Mouse (Mus musculus): ENCODE measurements around the gene Olfr635. TPM values are rescaled to one million over a fixed set of nuclear protein-coding genes. Genes with fewer than 3 reads are reported as not detected.

Olfr635 gene
- polyA plus RNA-seq (2014; fragmentation: Illumina TruSeq; extraction: RNeasy Lipid Tissue Mini Kit (QIAGEN cat#74804); ENCODE audit: low read depth, low replicate concordance): not detected

GRCm38 (mm10) chr7:103970852-103971251 is at the start of gene Olfr635:
TSS of gene Olfr635 (plus strand) at chr7:103971152.

DNA sequence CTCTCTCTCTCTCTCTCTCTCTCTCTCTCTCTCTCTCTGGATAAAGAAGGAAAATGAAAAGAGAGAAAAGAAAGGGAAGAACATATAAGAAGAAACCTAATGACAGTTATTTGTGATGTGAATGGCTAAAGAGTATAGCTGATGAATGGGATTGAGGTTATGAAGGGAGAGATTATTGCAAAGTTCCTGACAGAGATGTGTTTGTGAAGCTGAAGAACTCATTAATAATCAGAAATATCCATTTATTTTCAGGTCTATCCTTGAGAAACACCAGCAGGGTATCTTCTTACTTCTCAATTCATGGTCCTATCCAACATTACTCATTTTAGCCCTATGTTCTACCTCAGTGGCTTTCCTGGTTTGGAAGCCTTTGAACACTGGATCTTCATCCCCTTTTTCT is 42.4 kb upstream of the Olfr635 start, which contains the start of gene Olfr631:
Olfr631 (plus strand) TSS at position 301 of the 400 bp plus-strand sequence.

DNA sequence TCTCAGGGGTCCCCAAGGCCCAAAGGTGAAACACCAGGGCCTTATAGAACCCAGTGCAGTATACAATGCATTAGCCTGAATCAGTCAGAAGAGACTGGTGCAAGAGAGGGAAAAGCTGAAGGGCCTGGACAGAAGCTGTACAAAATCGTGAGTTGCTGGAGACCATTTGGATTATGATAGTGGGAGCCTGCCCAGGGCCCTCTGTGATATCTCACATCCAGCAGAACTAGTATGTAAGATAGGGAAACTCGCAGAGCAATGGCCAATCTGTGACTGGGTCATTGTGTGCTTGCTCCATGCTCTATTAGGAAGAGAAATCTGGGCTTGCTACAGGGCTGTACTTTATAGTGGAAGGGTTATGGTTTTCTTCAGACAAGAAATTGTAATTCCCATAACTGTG is 36.7 kb upstream of the Olfr635 start, which contains the start of gene Olfr632:
Olfr632 (plus strand) TSS at position 84 of the 400 bp plus-strand sequence.

GRCm38 (mm10) chr7:103944137-103944536 is 26.8 kb upstream of the Olfr635 start, which contains the start of gene Olfr633:
TSS of gene Olfr633 (plus strand) at chr7:103944437.

GRCm38 (mm10) chr7:103998446-103998845 is 27.5 kb downstream of the Olfr635 start, which contains the start of gene Olfr638:
TSS of gene Olfr638 (plus strand) at chr7:103998746.

GRCm38 (mm10) chr7:104017203-104017602 is 46.3 kb downstream of the Olfr635 start, which contains the start of gene Olfr639:
TSS of gene Olfr639 (minus strand) at chr7:104017303.

GRCm38 (mm10) chr7:104025473-104025872 is 54.5 kb downstream of the Olfr635 start, which contains the start of gene Olfr640:
TSS of gene Olfr640 (minus strand) at chr7:104025573.

GRCm38 (mm10) chr7:104035145-104035544 is 64.2 kb downstream of the Olfr635 start, which contains the start of gene Olfr641:
TSS of gene Olfr641 (plus strand) at chr7:104035445.

Other genes starting within 250 kb of the Olfr635 start
- gene Olfr628, start 240.8 kb upstream of the Olfr635 start, polyA plus RNA-seq (2014; fragmentation: Illumina TruSeq; extraction: RNeasy Lipid Tissue Mini Kit (QIAGEN cat#74804); ENCODE audit: low read depth, low replicate concordance): not detected
- gene Olfr629, start 226.2 kb upstream of the Olfr635 start, polyA plus RNA-seq (2014; fragmentation: Illumina TruSeq; extraction: RNeasy Lipid Tissue Mini Kit (QIAGEN cat#74804); ENCODE audit: low read depth, low replicate concordance): not detected
- not detected for gene Olfr630, start 213.8 kb upstream of the Olfr635 start, polyA plus RNA-seq (2014; fragmentation: Illumina TruSeq; extraction: RNeasy Lipid Tissue Mini Kit (QIAGEN cat#74804); ENCODE audit: low read depth, low replicate concordance)
- gene Olfr69, start 199.6 kb upstream of the Olfr635 start, polyA plus RNA-seq (2014; fragmentation: Illumina TruSeq; extraction: RNeasy Lipid Tissue Mini Kit (QIAGEN cat#74804); ENCODE audit: low read depth, low replicate concordance): not detected
- gene Olfr68, start 191.5 kb upstream of the Olfr635 start, polyA plus RNA-seq (2014; fragmentation: Illumina TruSeq; extraction: RNeasy Lipid Tissue Mini Kit (QIAGEN cat#74804); ENCODE audit: low read depth, low replicate concordance): not detected
- gene Olfr67, start 179.3 kb upstream of the Olfr635 start, polyA plus RNA-seq (2014; fragmentation: Illumina TruSeq; extraction: RNeasy Lipid Tissue Mini Kit (QIAGEN cat#74804); ENCODE audit: low read depth, low replicate concordance): not detected
- gene Hbb-bt, start 157.2 kb upstream of the Olfr635 start, polyA plus RNA-seq (2014; fragmentation: Illumina TruSeq; extraction: RNeasy Lipid Tissue Mini Kit (QIAGEN cat#74804); ENCODE audit: low read depth, low replicate concordance): 792 TPM
- 6,129 TPM for gene Hbb-bs, start 143.1 kb upstream of the Olfr635 start, polyA plus RNA-seq (2014; fragmentation: Illumina TruSeq; extraction: RNeasy Lipid Tissue Mini Kit (QIAGEN cat#74804); ENCODE audit: low read depth, low replicate concordance)
- gene Hbb-bh2, start 130.6 kb upstream of the Olfr635 start, polyA plus RNA-seq (2014; fragmentation: Illumina TruSeq; extraction: RNeasy Lipid Tissue Mini Kit (QIAGEN cat#74804); ENCODE audit: low read depth, low replicate concordance): not detected
- gene Hbb-bh1, start 128.0 kb upstream of the Olfr635 start, polyA plus RNA-seq (2014; fragmentation: Illumina TruSeq; extraction: RNeasy Lipid Tissue Mini Kit (QIAGEN cat#74804); ENCODE audit: low read depth, low replicate concordance): not detected
- not detected for gene Hbb-y, start 117.9 kb upstream of the Olfr635 start, polyA plus RNA-seq (2014; fragmentation: Illumina TruSeq; extraction: RNeasy Lipid Tissue Mini Kit (QIAGEN cat#74804); ENCODE audit: low read depth, low replicate concordance)
- gene Olfr66, start 84.9 kb upstream of the Olfr635 start, polyA plus RNA-seq (2014; fragmentation: Illumina TruSeq; extraction: RNeasy Lipid Tissue Mini Kit (QIAGEN cat#74804); ENCODE audit: low read depth, low replicate concordance): not detected
- not detected for gene Olfr64, start 76.7 kb upstream of the Olfr635 start, polyA plus RNA-seq (2014; fragmentation: Illumina TruSeq; extraction: RNeasy Lipid Tissue Mini Kit (QIAGEN cat#74804); ENCODE audit: low read depth, low replicate concordance)
- not detected for gene Olfr65, start 67.7 kb upstream of the Olfr635 start, polyA plus RNA-seq (2014; fragmentation: Illumina TruSeq; extraction: RNeasy Lipid Tissue Mini Kit (QIAGEN cat#74804); ENCODE audit: low read depth, low replicate concordance)
- gene Olfr631, start 42.3 kb upstream of the Olfr635 start, polyA plus RNA-seq (2014; fragmentation: Illumina TruSeq; extraction: RNeasy Lipid Tissue Mini Kit (QIAGEN cat#74804); ENCODE audit: low read depth, low replicate concordance): not detected
- gene Olfr632, start 36.8 kb upstream of the Olfr635 start, polyA plus RNA-seq (2014; fragmentation: Illumina TruSeq; extraction: RNeasy Lipid Tissue Mini Kit (QIAGEN cat#74804); ENCODE audit: low read depth, low replicate concordance): not detected
- not detected for gene Olfr633, start 26.7 kb upstream of the Olfr635 start, polyA plus RNA-seq (2014; fragmentation: Illumina TruSeq; extraction: RNeasy Lipid Tissue Mini Kit (QIAGEN cat#74804); ENCODE audit: low read depth, low replicate concordance)
- gene Olfr638, start 27.6 kb downstream of the Olfr635 start, polyA plus RNA-seq (2014; fragmentation: Illumina TruSeq; extraction: RNeasy Lipid Tissue Mini Kit (QIAGEN cat#74804); ENCODE audit: low read depth, low replicate concordance): not detected
- not detected for gene Olfr639, start 46.2 kb downstream of the Olfr635 start, polyA plus RNA-seq (2014; fragmentation: Illumina TruSeq; extraction: RNeasy Lipid Tissue Mini Kit (QIAGEN cat#74804); ENCODE audit: low read depth, low replicate concordance)
- not detected for gene Olfr640, start 54.4 kb downstream of the Olfr635 start, polyA plus RNA-seq (2014; fragmentation: Illumina TruSeq; extraction: RNeasy Lipid Tissue Mini Kit (QIAGEN cat#74804); ENCODE audit: low read depth, low replicate concordance)
- gene Olfr641, start 64.3 kb downstream of the Olfr635 start, polyA plus RNA-seq (2014; fragmentation: Illumina TruSeq; extraction: RNeasy Lipid Tissue Mini Kit (QIAGEN cat#74804); ENCODE audit: low read depth, low replicate concordance): not detected
- gene Olfr642, start 81.5 kb downstream of the Olfr635 start, polyA plus RNA-seq (2014; fragmentation: Illumina TruSeq; extraction: RNeasy Lipid Tissue Mini Kit (QIAGEN cat#74804); ENCODE audit: low read depth, low replicate concordance): not detected
- gene 4930516K23Rik, start 90.3 kb downstream of the Olfr635 start, polyA plus RNA-seq (2014; fragmentation: Illumina TruSeq; extraction: RNeasy Lipid Tissue Mini Kit (QIAGEN cat#74804); ENCODE audit: low read depth, low replicate concordance): not detected
- not detected for gene Olfr644, start 100.7 kb downstream of the Olfr635 start, polyA plus RNA-seq (2014; fragmentation: Illumina TruSeq; extraction: RNeasy Lipid Tissue Mini Kit (QIAGEN cat#74804); ENCODE audit: low read depth, low replicate concordance)
- not detected for gene Olfr645, start 114.3 kb downstream of the Olfr635 start, polyA plus RNA-seq (2014; fragmentation: Illumina TruSeq; extraction: RNeasy Lipid Tissue Mini Kit (QIAGEN cat#74804); ENCODE audit: low read depth, low replicate concordance)
- gene Olfr646, start 133.7 kb downstream of the Olfr635 start, polyA plus RNA-seq (2014; fragmentation: Illumina TruSeq; extraction: RNeasy Lipid Tissue Mini Kit (QIAGEN cat#74804); ENCODE audit: low read depth, low replicate concordance): not detected
- gene Ubqln5, start 158.7 kb downstream of the Olfr635 start, polyA plus RNA-seq (2014; fragmentation: Illumina TruSeq; extraction: RNeasy Lipid Tissue Mini Kit (QIAGEN cat#74804); ENCODE audit: low read depth, low replicate concordance): not detected
- gene Olfr643, start 166.3 kb downstream of the Olfr635 start, polyA plus RNA-seq (2014; fragmentation: Illumina TruSeq; extraction: RNeasy Lipid Tissue Mini Kit (QIAGEN cat#74804); ENCODE audit: low read depth, low replicate concordance): not detected
- not detected for gene Ubqln3, start 172.1 kb downstream of the Olfr635 start, polyA plus RNA-seq (2014; fragmentation: Illumina TruSeq; extraction: RNeasy Lipid Tissue Mini Kit (QIAGEN cat#74804); ENCODE audit: low read depth, low replicate concordance)
- gene Ubqlnl, start 179.4 kb downstream of the Olfr635 start, polyA plus RNA-seq (2014; fragmentation: Illumina TruSeq; extraction: RNeasy Lipid Tissue Mini Kit (QIAGEN cat#74804); ENCODE audit: low read depth, low replicate concordance): not detected
- gene Olfm5, start 193.7 kb downstream of the Olfr635 start, polyA plus RNA-seq (2014; fragmentation: Illumina TruSeq; extraction: RNeasy Lipid Tissue Mini Kit (QIAGEN cat#74804); ENCODE audit: low read depth, low replicate concordance): not detected
- gene Olfr648, start 212.2 kb downstream of the Olfr635 start, polyA plus RNA-seq (2014; fragmentation: Illumina TruSeq; extraction: RNeasy Lipid Tissue Mini Kit (QIAGEN cat#74804); ENCODE audit: low read depth, low replicate concordance): not detected
- not detected for gene Olfr649, start 224.8 kb downstream of the Olfr635 start, polyA plus RNA-seq (2014; fragmentation: Illumina TruSeq; extraction: RNeasy Lipid Tissue Mini Kit (QIAGEN cat#74804); ENCODE audit: low read depth, low replicate concordance)
- 0.76 TPM for gene Trim6, start 247.6 kb downstream of the Olfr635 start, polyA plus RNA-seq (2014; fragmentation: Illumina TruSeq; extraction: RNeasy Lipid Tissue Mini Kit (QIAGEN cat#74804); ENCODE audit: low read depth, low replicate concordance)